Mouse (Mus musculus) lung, adult 2 months (tissue): ENCODE measurements around the gene Fmo6. TPM values are rescaled to one million over a fixed set of nuclear protein-coding genes. Genes with fewer than 3 reads are reported as not detected.

Experiments used
- DNase-seq: peaks from one replicate; pipeline ENCODE4 v3.0.0; 2022
- H3K4me1 ChIP-seq: fragments of 200-500 bp; 2 replicates; pipeline ENCODE4 v1.6.1; 2011; ENCODE audit warnings: low read length; ENCODE audit not compliant: control insufficient read depth, insufficient read depth
- H3K4me3 ChIP-seq: fragments of 200-500 bp; replicated peaks from 2 replicates; pipeline ENCODE3; 2011; ENCODE audit warnings: low read depth, mild to moderate bottlenecking, control low read depth, low read length; ENCODE audit errors: extremely low read depth
- CTCF ChIP-seq: fragments of 200-500 bp; IDR thresholded peaks from 2 replicates; pipeline ENCODE4 v1.5.1; 2011; ENCODE audit warnings: mild to moderate bottlenecking, low read length, control low read depth; ENCODE audit not compliant: insufficient read depth
- POLR2A ChIP-seq: fragments of 200-500 bp; IDR thresholded peaks from 2 replicates; pipeline ENCODE4 v1.6.1; 2011; ENCODE audit warnings: low read depth, mild to moderate bottlenecking, control low read depth, low read length, borderline replicate concordance; ENCODE audit errors: extremely low read depth
- WGBS: fragments of 180-500 bp; shearing (Covaris S2); methylation state at CpG from one replicate; pipeline ENCODE4 v1.1.7; 2018; 5-methylcytosine and 5-hydroxymethylcytosine counted together
- polyA plus RNA-seq: library from polyadenylated mRNA; depleted of rRNA; stranded (reverse); fragments of >200 nt; gene quantifications from 2 replicates; pipeline ENCODE4 v1.2.3, GENCODE M21; 2012; rRNA removed

Gene Fmo6
- 0.33 and 0.37 TPM in 2 replicates for polyA plus RNA-seq

- no peak for DNase-seq
- no peak within 1 kb of the TSS for H3K4me3 ChIP-seq
- H3K4me1 ChIP-seq: peaks cover under 1% of the 10 kb centered on the region; the same call in 1 of the 2 replicates
- TF ChIP-seq POLR2A (no peak), CTCF (no peak)
- 82% methylated on average over 6 of the region's 6 CpGs for WGBS
These were observed at the start of gene Fmo6 for GRCm38 (mm10) chr1:162937415-162937814. TSS of gene Fmo6 (minus strand) at chr1:162937515.

GRCm38 (mm10) chr1:162986777-162987176, 49.5 kb upstream of the Fmo6 start:
- TF ChIP-seq POLR2A (no peak), CTCF (no peak)
- DNase-seq: no peak
- WGBS: 62% methylated on average over 1 of the region's 1 CpGs
- Histone ChIP-seq H3K4me1 (peaks cover 2% of the 10 kb centered on the region), H3K4me3 (no peak overlapping the region)

DNA sequence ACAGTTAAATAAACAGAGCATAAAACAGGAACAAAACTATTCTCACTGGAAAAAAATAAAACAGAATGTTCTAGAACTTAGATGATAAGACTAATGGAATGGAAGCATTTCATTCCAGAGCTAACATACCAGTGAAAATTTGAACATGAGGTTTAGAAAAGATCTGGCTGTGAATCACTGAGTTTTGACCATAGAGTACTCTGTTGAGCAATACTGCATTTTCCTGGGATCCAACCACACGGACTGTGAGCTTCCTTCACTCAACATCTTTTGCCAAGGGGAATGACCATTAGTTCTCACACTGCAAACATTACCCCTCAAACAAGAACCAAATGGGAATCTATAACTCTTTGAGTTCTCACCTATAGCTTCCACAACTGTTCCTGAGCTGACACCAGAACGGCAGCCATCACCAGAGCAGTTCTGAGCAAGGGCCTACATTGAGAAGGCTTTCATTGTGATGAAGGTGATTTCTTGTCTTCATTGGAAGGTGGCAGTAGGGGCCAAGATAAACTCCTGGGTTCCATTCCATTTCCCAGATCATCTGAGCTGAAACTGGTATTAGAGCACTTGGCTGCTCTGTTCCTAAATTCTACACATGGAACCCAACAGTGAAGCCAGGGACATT, 48.9 kb upstream of the Fmo6 start:
- Histone ChIP-seq H3K4me3 (no peak overlapping the region), H3K4me1 (peaks cover 2% of the 10 kb centered on the region)
- 73% methylated on average over 2 of the region's 2 CpGs for WGBS
- TF ChIP-seq POLR2A (no peak), CTCF (no peak)
- no peak for DNase-seq

DNA sequence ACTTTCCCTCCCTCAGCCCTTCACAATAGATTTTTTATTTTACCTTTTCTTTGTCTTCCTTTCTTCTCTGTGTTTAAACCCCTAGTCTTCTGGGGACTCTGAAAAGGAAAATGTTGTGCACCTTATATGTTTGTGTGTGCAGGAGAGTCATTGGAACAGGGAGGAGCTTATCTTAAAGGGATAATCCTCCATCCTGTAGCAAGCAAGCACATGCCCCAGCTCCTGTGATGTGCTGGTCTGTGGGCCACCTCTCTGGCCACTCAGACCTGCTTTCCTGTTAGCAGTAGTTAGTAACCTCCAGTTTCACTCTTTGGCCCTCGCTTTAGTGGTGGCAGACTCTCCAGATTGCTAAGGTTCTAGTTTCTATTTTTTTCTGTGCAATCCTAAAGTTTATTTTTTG, 47.1 kb upstream of the Fmo6 start, which contains the start of gene Fmo3:
Gene Fmo3 (minus strand): TSS at position 101 of the 400 bp plus-strand sequence.
- DNase-seq: no peak
- Histone ChIP-seq H3K4me3 (no peak within 1 kb of the TSS), H3K4me1 (peaks cover 2% of the 10 kb centered on the region)
- TF ChIP-seq CTCF (no peak), POLR2A (no peak)
- WGBS: 69% methylated on average over 1 of the region's 1 CpGs

GRCm38 (mm10) chr1:162963556-162963955, 26.2 kb upstream of the Fmo6 start:
- no peak for TF ChIP-seq POLR2A
- no peak for TF ChIP-seq CTCF
- H3K4me3 ChIP-seq: no peak overlapping the region
- DNase-seq: no peak
- H3K4me1 ChIP-seq: no peaks in the 10 kb centered on the region
- WGBS: 52% methylated on average over 2 of the region's 2 CpGs

DNA sequence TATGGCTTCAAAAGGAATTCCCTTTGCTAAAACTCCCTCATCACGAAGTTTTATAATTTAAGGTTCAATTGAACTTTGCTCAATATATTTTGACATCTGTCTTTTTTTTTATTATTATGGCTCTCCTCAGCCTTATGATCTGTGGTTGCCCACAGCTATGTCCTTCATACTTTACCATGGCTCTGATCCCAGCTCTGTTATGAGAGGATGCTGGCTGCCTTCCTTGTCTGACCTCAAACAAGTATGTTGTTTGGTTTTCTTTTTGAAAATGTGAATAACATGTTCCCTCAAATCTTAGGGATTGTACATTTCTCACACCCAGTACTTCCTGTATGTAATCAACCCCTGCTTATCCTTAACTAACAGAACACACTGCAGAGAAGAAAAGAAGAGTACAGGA, 20.1 kb upstream of the Fmo6 start:
- Histone ChIP-seq H3K4me3 (no peak overlapping the region), H3K4me1 (peaks cover 4% of the 10 kb centered on the region)
- WGBS: 67% methylated on average over 1 of the region's 1 CpGs
- TF ChIP-seq CTCF (no peak), POLR2A (no peak)
- no peak for DNase-seq

DNA sequence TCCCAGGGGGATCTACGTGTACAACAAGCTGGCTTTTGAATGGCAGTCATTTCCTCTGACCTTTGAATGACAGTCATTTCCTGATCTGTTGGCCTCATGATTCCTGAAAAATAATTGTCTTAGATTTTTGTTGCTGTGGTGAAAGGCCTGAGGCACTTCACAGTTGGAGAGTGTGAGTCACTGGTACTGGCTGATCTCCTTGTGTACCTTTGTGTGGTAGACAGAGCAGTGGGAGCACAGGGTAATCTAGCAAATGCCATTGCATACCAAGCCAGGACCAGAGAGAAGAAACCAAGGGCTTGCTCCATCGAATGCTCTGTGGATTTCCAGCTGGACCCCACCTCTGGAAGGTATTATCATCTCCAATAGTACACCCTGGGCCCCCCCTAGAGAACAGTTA, 15.8 kb upstream of the Fmo6 start:
- no peak for DNase-seq
- no peak for TF ChIP-seq CTCF
- TF ChIP-seq POLR2A: no peak
- Histone ChIP-seq H3K4me3 (no peak overlapping the region), H3K4me1 (peaks cover 4% of the 10 kb centered on the region)
- WGBS: 33% methylated on average over 2 of the region's 2 CpGs

GRCm38 (mm10) chr1:162949763-162950162, 12.4 kb upstream of the Fmo6 start:
- DNase-seq: no peak
- WGBS: 79% methylated on average over 1 of the region's 1 CpGs

GRCm38 (mm10) chr1:162947934-162948333, 10.6 kb upstream of the Fmo6 start:
- TF ChIP-seq CTCF: no peak
- TF ChIP-seq POLR2A: no peak
- DNase-seq: no peak
- Histone ChIP-seq H3K4me1 (peaks cover 1% of the 10 kb centered on the region), H3K4me3 (no peak overlapping the region)
- 87% methylated on average over 6 of the region's 6 CpGs for WGBS

More at GRCm38 (mm10) chr1:162949763-162950162, 12.4 kb upstream of the Fmo6 start:
- Histone ChIP-seq H3K4me1 (peaks cover 2% of the 10 kb centered on the region), H3K4me3 (no peak overlapping the region)
- TF ChIP-seq CTCF (no peak), POLR2A (no peak)

DNA sequence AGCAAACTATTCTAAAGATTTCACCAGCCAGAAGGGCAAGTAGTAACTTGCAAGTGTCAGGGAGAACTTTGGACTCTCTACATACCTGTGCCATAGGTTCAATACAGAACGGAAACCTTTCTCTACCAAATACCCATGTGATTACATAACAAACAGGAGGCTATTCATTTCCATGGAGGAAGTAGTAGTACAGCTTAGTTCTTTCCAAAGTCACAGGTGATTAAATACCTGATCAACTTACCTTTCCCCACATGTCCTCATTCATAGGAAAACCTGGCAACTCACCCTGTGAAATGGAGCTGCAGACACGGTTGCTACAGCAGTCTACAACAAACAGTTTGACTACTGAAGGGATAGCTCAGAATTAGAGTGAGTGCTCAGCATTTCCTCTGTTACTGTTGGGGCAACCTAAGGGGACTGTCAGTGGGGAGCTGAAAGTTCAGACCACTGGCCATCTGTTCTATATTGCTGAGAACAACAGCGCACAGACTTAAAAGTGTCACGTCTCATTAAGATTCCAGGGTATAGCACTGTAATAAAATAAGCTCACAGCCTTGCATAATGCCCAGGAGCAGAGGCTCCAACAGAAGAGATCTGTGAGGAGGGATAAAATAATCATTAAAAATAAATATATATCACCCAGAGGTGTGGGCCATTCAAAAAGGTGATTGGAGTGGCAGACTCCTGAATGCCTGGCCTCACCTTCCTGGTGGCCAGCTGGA, 9.7 kb upstream of the Fmo6 start:
- DNase-seq: no peak
- H3K4me3 ChIP-seq: no peak overlapping the region
- H3K4me1 ChIP-seq: no peaks in the 10 kb centered on the region
- WGBS: 74% methylated on average over 4 of the region's 4 CpGs
- TF ChIP-seq CTCF (no peak), POLR2A (no peak)
